Mouse (Mus musculus) midbrain, embryonic 12.5 days (tissue): ENCODE measurements around the gene Sec61g. TPM values are rescaled to one million over a fixed set of nuclear protein-coding genes. Genes with fewer than 3 reads are reported as not detected.
"Not testable (repeated sequence)": the region's sequence is repeated elsewhere in the genome, so short reads cannot be mapped to it uniquely, and the experiment has no call there.

ENCODE experiments used
- ATAC-seq: fragments of 200-750 bp; cut with Nextera tagmentation; 2 replicates; pipeline ENCODE4 v1.8.0; 2017; ENCODE audit warnings: low read depth, moderate TSS enrichment, moderate library complexity; ENCODE audit not compliant: low FRiP score
- H3K27ac ChIP-seq: fragments of 300-500 bp; sonication (generic); replicated peaks from 2 replicates; pipeline ENCODE4 v1.5.1; 2016; ENCODE audit warnings: mild to moderate bottlenecking
- H3K27me3 ChIP-seq: fragments of 300-500 bp; sonication (generic); 2 replicates; pipeline ENCODE4 v1.6.1; 2016; ENCODE audit warnings: mild to moderate bottlenecking
- H3K36me3 ChIP-seq: fragments of 300-500 bp; sonication (generic); 2 replicates; pipeline ENCODE4 v1.6.1; 2016
- H3K4me1 ChIP-seq: fragments of 300-500 bp; sonication (generic); 2 replicates; pipeline ENCODE4 v1.6.1; 2016
- H3K4me2 ChIP-seq: fragments of 300-500 bp; sonication (generic); replicated peaks from 2 replicates; pipeline ENCODE4 v1.6.1; 2016; ENCODE audit warnings: mild to moderate bottlenecking, moderate library complexity
- H3K4me3 ChIP-seq: fragments of 300-500 bp; sonication (generic); 2 replicates; pipeline ENCODE4 v1.5.1; 2016; ENCODE audit warnings: mild to moderate bottlenecking
- H3K9ac ChIP-seq: fragments of 300-500 bp; sonication (generic); replicated peaks from 2 replicates; pipeline ENCODE4 v1.6.1; 2016; ENCODE audit warnings: mild to moderate bottlenecking, moderate library complexity
- H3K9me3 ChIP-seq: fragments of 300-500 bp; sonication (generic); 2 replicates; pipeline ENCODE4 v1.6.1; 2016; ENCODE audit warnings: mild to moderate bottlenecking
- WGBS: fragments of 180-500 bp; shearing (Covaris S2); methylation state at CpG from one replicate; pipeline ENCODE4 v1.1.7; 2016; 5-methylcytosine and 5-hydroxymethylcytosine counted together
- polyA plus RNA-seq: library from polyadenylated mRNA; unstranded; fragments of >200 nt; fragmentation: Nextera tagmentation; extraction: Ambion mirVana; gene quantifications from 2 replicates; pipeline ENCODE4 v1.2.1, GENCODE M21; 2016

The Sec61g gene
- polyA plus RNA-seq, 1 experiment from 2014 or later, result 40.0 TPM

- H3K9ac ChIP-seq, H3K27me3 ChIP-seq, ATAC-seq, H3K4me1 ChIP-seq, H3K27ac ChIP-seq, H3K4me2 ChIP-seq, H3K36me3 ChIP-seq, H3K9me3 ChIP-seq, H3K4me3 ChIP-seq: not testable (repeated sequence)
- 95% methylated on average over 16 of the region's 16 CpGs for WGBS
Observed at GRCm38 (mm10) chr11:16515081-16515480, 6.8 kb upstream of the Sec61g start.

DNA sequence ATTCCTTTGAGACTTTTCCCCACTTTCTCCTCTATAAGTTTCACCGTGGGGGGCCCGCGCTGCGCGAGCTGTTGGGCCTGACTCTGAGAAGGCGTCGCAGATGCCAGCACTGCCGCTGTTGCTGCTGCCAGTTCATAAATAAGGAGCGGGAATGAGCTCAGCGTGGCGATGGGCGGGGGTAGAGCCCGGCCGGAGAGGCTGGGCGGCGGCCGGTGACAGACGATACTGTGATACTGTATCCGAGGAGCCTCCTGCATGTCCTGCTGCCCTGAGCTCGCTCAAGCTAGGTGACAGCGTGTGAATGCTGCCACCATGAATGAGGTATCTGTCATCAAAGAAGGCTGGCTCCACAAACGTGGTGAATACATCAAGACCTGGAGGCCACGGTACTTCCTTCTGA lies 5.9 kb upstream of the Sec61g start:
- H3K9ac ChIP-seq, H3K9me3 ChIP-seq, H3K36me3 ChIP-seq, H3K4me3 ChIP-seq, H3K27ac ChIP-seq, H3K4me1 ChIP-seq, H3K4me2 ChIP-seq, ATAC-seq, H3K27me3 ChIP-seq: not testable (repeated sequence)
- 67% methylated on average over 23 of the region's 23 CpGs for WGBS

- peak overlapping the region; percentile 71 for H3K4me3 ChIP-seq
- peak overlapping the region; percentile 79 for H3K4me2 ChIP-seq
- H3K27ac ChIP-seq, result peak overlapping the region; percentile 93
- peaks cover 7% of the 10 kb centered on the region for H3K4me1 ChIP-seq
- peak; percentile 78 for ATAC-seq
- WGBS, result 4% methylated on average over 26 of the region's 26 CpGs
- H3K36me3 ChIP-seq, result peaks cover 23% of the 10 kb centered on the region
- no peaks in the 10 kb centered on the region for H3K9me3 ChIP-seq
- H3K27me3 ChIP-seq, result no peaks in the 10 kb centered on the region
- peak overlapping the region; percentile 92 for H3K9ac ChIP-seq
Observed at GRCm38 (mm10) chr11:16507385-16508051, 766 bp downstream of the Sec61g start.

DNA sequence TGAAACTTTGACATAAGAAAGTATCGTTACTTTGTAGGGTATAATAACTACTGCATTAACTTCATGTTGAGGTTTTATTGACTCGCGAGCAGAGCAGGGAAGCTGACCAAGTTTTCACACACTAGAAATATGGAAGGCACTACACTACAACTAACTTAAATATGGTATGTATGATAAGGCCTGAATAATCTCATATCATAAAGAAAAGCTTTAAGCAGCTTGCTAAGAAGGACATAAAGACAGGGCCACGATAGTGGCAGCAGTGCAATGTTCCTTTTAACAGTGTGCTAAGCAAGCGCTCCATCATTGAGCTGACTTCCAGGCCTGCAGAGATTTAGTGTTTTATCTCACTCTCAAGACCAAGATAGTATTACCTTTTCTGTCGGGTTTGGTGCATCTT lies 2.3 kb downstream of the Sec61g start:
- peaks cover 7% of the 10 kb centered on the region for H3K4me1 ChIP-seq
- 95% methylated on average over 6 of the region's 6 CpGs for WGBS
- H3K9ac ChIP-seq, result no peak overlapping the region
- no peaks in the 10 kb centered on the region for H3K9me3 ChIP-seq
- peaks cover 27% of the 10 kb centered on the region for H3K36me3 ChIP-seq
- no peak overlapping the region for H3K27ac ChIP-seq
- no peak overlapping the region for H3K4me2 ChIP-seq
- H3K4me3 ChIP-seq, result no peak overlapping the region
- no peak for ATAC-seq
- no peaks in the 10 kb centered on the region for H3K27me3 ChIP-seq

- H3K27ac ChIP-seq, result no peak overlapping the region
- peaks cover 7% of the 10 kb centered on the region for H3K4me1 ChIP-seq
- H3K4me2 ChIP-seq, result no peak overlapping the region
- H3K9ac ChIP-seq, result no peak overlapping the region
- no peak overlapping the region for H3K4me3 ChIP-seq
- no peaks in the 10 kb centered on the region for H3K27me3 ChIP-seq
- WGBS, result 92% methylated on average over 5 of the region's 5 CpGs
- H3K36me3 ChIP-seq, result peaks cover 39% of the 10 kb centered on the region
- ATAC-seq, result no peak
- no peaks in the 10 kb centered on the region for H3K9me3 ChIP-seq
Observed at GRCm38 (mm10) chr11:16503150-16503549, 5.1 kb downstream of the Sec61g start.

DNA sequence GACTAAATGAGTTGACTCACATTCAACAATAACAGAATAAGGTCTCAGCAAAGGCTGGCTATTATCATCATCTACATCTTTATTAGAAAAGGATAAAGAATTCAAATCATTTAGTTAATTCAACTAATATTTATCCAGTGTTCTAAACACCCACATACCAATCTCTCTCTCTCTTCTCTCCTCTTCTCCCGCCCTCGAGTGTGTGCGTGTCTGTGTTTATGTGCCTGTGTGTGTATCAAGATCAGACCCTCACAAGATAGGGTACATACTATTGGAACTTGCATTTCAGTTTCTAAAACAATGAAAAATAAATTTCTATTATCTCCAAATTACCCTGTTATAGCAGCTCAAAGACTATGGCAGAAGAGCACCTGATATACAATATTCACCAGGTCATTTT lies 5.5 kb downstream of the Sec61g start:
- no peaks in the 10 kb centered on the region for H3K27me3 ChIP-seq
- no peak overlapping the region for H3K9ac ChIP-seq
- H3K27ac ChIP-seq, result no peak overlapping the region
- no peak for ATAC-seq
- no peak overlapping the region for H3K4me3 ChIP-seq
- no peaks in the 10 kb centered on the region for H3K9me3 ChIP-seq
- H3K4me2 ChIP-seq, result no peak overlapping the region
- whole genome bisulfite sequencing, result 88% methylated on average over 3 of the region's 3 CpGs
- H3K4me1 ChIP-seq, result peaks cover 7% of the 10 kb centered on the region
- peaks cover 39% of the 10 kb centered on the region for H3K36me3 ChIP-seq

- H3K4me3 ChIP-seq, result no peak overlapping the region
- no peak overlapping the region for H3K4me2 ChIP-seq
- H3K9me3 ChIP-seq, result no peaks in the 10 kb centered on the region
- H3K4me1 ChIP-seq, result no peaks in the 10 kb centered on the region
- H3K9ac ChIP-seq, result no peak overlapping the region
- 39% methylated on average over 1 of the region's 1 CpGs for WGBS
- peaks cover 21% of the 10 kb centered on the region for H3K36me3 ChIP-seq
- no peak overlapping the region for H3K27ac ChIP-seq
- ATAC-seq, result no peak
- H3K27me3 ChIP-seq, result no peaks in the 10 kb centered on the region
Observed at GRCm38 (mm10) chr11:16498756-16499680, 9.3 kb downstream of the Sec61g start.

Other genes with a start within 250 kb of the Sec61g start
- gene Egfr, start 243.7 kb upstream of the Sec61g start, polyA plus RNA-seq, result 3.5 and 5.8 TPM in 2 replicates